Mouse (Mus musculus) kidney, postnatal 0 days (tissue): ENCODE measurements around the gene Tmub2. TPM values are rescaled to one million over a fixed set of nuclear protein-coding genes. Genes with fewer than 3 reads are reported as not detected.
"Not testable (repeated sequence)": the region's sequence is repeated elsewhere in the genome, so short reads cannot be mapped to it uniquely, and the experiment has no call there.

ENCODE experiments used
- ATAC-seq: fragments of 200-750 bp; cut with Nextera tagmentation; replicated peaks from 2 replicates; pipeline ENCODE4 v1.8.0; 2017; ENCODE audit warnings: low read depth, moderate number of reproducible peaks, moderate TSS enrichment, moderate library complexity; ENCODE audit not compliant: low FRiP score
- DNase-seq: peaks from one replicate; pipeline ENCODE4 v3.0.0-alpha.2; 2016; ENCODE audit warnings: low spot score
- H3K27ac ChIP-seq: fragments of 300-500 bp; sonication (generic); 2 replicates; pipeline ENCODE4 v1.5.1; 2014; ENCODE audit warnings: mild to moderate bottlenecking
- H3K27me3 ChIP-seq: fragments of 300-500 bp; sonication (generic); 2 replicates; pipeline ENCODE4 v1.6.1; 2014; ENCODE audit warnings: low read length, mixed read lengths; ENCODE audit not compliant: insufficient read depth
- H3K36me3 ChIP-seq: fragments of 300-500 bp; sonication (generic); 2 replicates; pipeline ENCODE4 v1.6.1; 2014; ENCODE audit warnings: low read length, mixed read lengths; ENCODE audit not compliant: insufficient read depth
- H3K4me1 ChIP-seq: fragments of 300-500 bp; sonication (generic); replicated peaks from 2 replicates; pipeline ENCODE4 v1.6.1; 2014; ENCODE audit warnings: antibody characterized with exemption, low read length, mixed read lengths; ENCODE audit not compliant: insufficient read depth
- H3K4me2 ChIP-seq: fragments of 300-500 bp; sonication (generic); 2 replicates; pipeline ENCODE4 v1.6.1; 2014; ENCODE audit warnings: mild to moderate bottlenecking, low read length, moderate library complexity, mixed read lengths
- H3K4me3 ChIP-seq: fragments of 300-500 bp; sonication (generic); replicated peaks from 2 replicates; pipeline ENCODE4 v1.5.1; 2014; ENCODE audit warnings: low read depth, low read length
- H3K9ac ChIP-seq: fragments of 300-500 bp; sonication (generic); 2 replicates; pipeline ENCODE4 v1.6.1; 2014; ENCODE audit warnings: low read depth, low read length
- H3K9me3 ChIP-seq: fragments of 300-500 bp; sonication (generic); replicated peaks from 2 replicates; pipeline ENCODE4 v1.6.1; 2016; ENCODE audit warnings: low read length, inconsistent platforms, mixed read lengths
- CTCF ChIP-seq: IDR thresholded peaks from 2 replicates; pipeline ENCODE4 v1.5.1; 2016; ENCODE audit warnings: antibody characterized with exemption, low read depth, mild to moderate bottlenecking, moderate library complexity
- WGBS: fragments of 180-500 bp; shearing (Covaris S2); extraction: QIAGEN DNeasy Blood & Tissue Kit; methylation state at CpG from one replicate; pipeline ENCODE4 v1.1.7; 2014; 5-methylcytosine and 5-hydroxymethylcytosine counted together
- polyA plus RNA-seq: library from polyadenylated mRNA; unstranded; fragments of >200 nt; fragmentation: Nextera tagmentation; extraction: Ambion mirVana; gene quantifications from 2 replicates; pipeline ENCODE4 v1.2.1, GENCODE M21; 2015

Tmub2 gene
- polyA plus RNA-seq, 1 experiment from 2014 or later, result 46.1 TPM

GRCm38 (mm10) chr11:102268520-102269244 is 16.0 kb upstream of the Tmub2 start, which contains the start of gene Asb16:
TSS of gene Asb16 (plus strand) at chr11:102268743.
- no peaks in the 10 kb centered on the region for H3K27me3 ChIP-seq
- no peak within 1 kb of the TSS for H3K4me3 ChIP-seq
- no peak for TF ChIP-seq CTCF
- 0 out of 2 replicates have a peak, but pooled peaks cover 2% of the 10 kb centered on the region for H3K4me1 ChIP-seq
- H3K9ac ChIP-seq, result no peak within 1 kb of the TSS
- no peaks in the 10 kb centered on the region for H3K36me3 ChIP-seq
- H3K9me3 ChIP-seq, result no peaks in the 10 kb centered on the region
- H3K27ac ChIP-seq, result no peak within 1 kb of the TSS
- ATAC-seq (no peak), DNase-seq (no peak)
- WGBS, result 89% methylated on average over 12 of the region's 12 CpGs
- no peak within 1 kb of the TSS for H3K4me2 ChIP-seq

GRCm38 (mm10) chr11:102276411-102276915 is 8.3 kb upstream of the Tmub2 start:
- 0 out of 2 replicates have a peak, but pooled peaks have one; percentile 8 for TF ChIP-seq CTCF
- H3K4me3 ChIP-seq, result peak overlapping the region; percentile 24
- peak overlapping the region; percentile 41; the same call in 1 of the 2 replicates for H3K9ac ChIP-seq
- H3K27me3 ChIP-seq, result 0 out of 2 replicates have a peak, but pooled peaks cover 4% of the 10 kb centered on the region
- H3K9me3 ChIP-seq, result no peaks in the 10 kb centered on the region
- peaks cover 10% of the 10 kb centered on the region; the same call in 1 of the 2 replicates for H3K4me1 ChIP-seq
- under 1% methylated on average over 33 of the region's 33 CpGs for WGBS
- H3K4me2 ChIP-seq, result peak overlapping the region; percentile 66
- DNase-seq, result peak; percentile 73
- H3K36me3 ChIP-seq, result no peaks in the 10 kb centered on the region
- peak; percentile 88 for ATAC-seq
- no peak overlapping the region for H3K27ac ChIP-seq

DNA sequence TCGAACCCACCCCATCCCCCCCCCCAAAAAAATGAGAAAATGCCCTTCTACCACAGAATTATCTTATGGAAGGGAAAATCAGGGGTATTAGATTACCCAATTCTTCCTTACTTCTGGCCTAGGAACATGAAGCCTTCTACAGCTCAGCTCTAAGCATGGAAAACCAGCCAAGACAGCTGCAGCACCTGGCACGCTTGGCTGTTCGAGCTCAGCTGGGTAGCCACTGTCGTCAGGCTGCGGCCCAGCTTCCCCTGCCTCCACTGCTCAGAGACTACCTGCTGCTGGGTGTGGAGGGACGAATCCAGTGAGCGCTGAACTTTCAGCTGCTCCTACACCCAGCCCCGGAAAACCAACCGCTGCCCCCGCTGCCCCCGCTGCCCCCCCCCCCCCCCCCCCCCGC is 7.0 kb upstream of the Tmub2 start:
- no peak for DNase-seq
- no peak for ATAC-seq
- Histone ChIP-seq H3K9me3 (no peaks in the 10 kb centered on the region), H3K4me3 (no peak overlapping the region), H3K36me3 (no peaks in the 10 kb centered on the region), H3K27ac (no peak overlapping the region), H3K4me2 (no peak overlapping the region), H3K9ac (no peak overlapping the region), H3K27me3 (0 out of 2 replicates have a peak, but pooled peaks cover 4% of the 10 kb centered on the region), H3K4me1 (peaks cover 10% of the 10 kb centered on the region; the same call in 1 of the 2 replicates)
- WGBS, result 76% methylated on average over 9 of the region's 12 CpGs
- TF ChIP-seq CTCF, result no peak

DNA sequence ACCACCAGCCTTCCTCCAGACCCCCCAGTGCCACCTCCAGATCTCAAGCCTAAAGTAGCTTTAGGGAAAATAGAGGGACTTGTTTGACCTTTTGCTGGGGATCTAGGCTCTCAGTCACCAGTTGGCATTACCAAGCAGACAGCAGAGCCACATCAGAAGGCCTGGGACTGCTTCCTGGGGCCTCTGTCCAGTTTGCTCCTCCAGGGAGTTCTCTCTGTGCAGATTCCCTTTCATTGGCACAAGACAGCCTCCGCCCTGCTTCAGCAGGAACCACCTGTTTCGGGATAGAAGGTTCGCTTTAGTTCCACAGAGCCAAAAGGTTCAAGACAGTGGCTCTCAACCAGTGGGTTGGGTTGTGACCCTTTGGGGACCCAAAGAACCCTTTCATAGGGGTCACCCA is 5.1 kb upstream of the Tmub2 start:
- ATAC-seq (no peak), DNase-seq (no peak)
- H3K4me2 ChIP-seq, result no peak overlapping the region
- H3K9me3 ChIP-seq, result no peaks in the 10 kb centered on the region
- WGBS, result 88% methylated on average over 3 of the region's 3 CpGs
- 0 out of 2 replicates have a peak, but pooled peaks cover 4% of the 10 kb centered on the region for H3K27me3 ChIP-seq
- peaks cover 10% of the 10 kb centered on the region; the same call in 1 of the 2 replicates for H3K4me1 ChIP-seq
- H3K27ac ChIP-seq, result no peak overlapping the region
- H3K4me3 ChIP-seq, result no peak overlapping the region
- H3K36me3 ChIP-seq, result no peaks in the 10 kb centered on the region
- no peak overlapping the region for H3K9ac ChIP-seq
- TF ChIP-seq CTCF, result no peak

GRCm38 (mm10) chr11:102280267-102280666 is 4.5 kb upstream of the Tmub2 start:
- H3K36me3 ChIP-seq, H3K4me1 ChIP-seq, H3K27ac ChIP-seq, H3K9me3 ChIP-seq, DNase-seq, H3K27me3 ChIP-seq, H3K9ac ChIP-seq, H3K4me2 ChIP-seq, H3K4me3 ChIP-seq, ATAC-seq: not testable (repeated sequence)
- WGBS, result 73% methylated on average over 6 of the region's 6 CpGs

DNA sequence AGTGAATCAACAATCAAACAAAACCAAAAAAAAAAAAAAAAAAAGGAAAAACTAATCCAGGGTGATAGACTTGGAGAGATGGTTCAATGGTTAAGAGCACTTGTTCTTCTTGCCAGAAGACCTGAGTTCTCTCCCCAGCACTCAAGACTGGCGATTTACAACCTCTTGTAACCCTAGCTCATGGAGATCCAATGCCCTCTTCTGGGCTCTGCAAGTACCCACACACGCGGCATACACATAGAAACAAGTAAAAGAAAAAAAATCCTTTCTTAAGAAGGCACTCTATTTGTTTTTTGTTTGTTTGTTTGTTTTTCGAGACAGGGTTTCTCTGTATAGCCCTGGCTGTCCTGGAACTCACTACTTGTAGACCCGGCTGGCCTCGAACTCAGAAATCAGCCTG is 809 bp upstream of the Tmub2 start:
- DNase-seq (no peak), ATAC-seq (no peak)
- no peak overlapping the region; the same call in 1 of the 2 replicates for H3K4me3 ChIP-seq
- H3K36me3 ChIP-seq, result peaks cover 8% of the 10 kb centered on the region; the same call in 1 of the 2 replicates
- no peak; the same call in none of the 2 replicates for TF ChIP-seq CTCF
- H3K4me2 ChIP-seq, result peak overlapping the region; percentile 84
- H3K9me3 ChIP-seq, result no peaks in the 10 kb centered on the region
- no peak overlapping the region for H3K9ac ChIP-seq
- peaks cover 8% of the 10 kb centered on the region for H3K4me1 ChIP-seq
- 80% methylated on average over 6 of the region's 6 CpGs for WGBS
- 0 out of 2 replicates have a peak overlapping the region, but pooled peaks have one; percentile 75 for H3K27ac ChIP-seq
- H3K27me3 ChIP-seq, result no peaks in the 10 kb centered on the region
